Mouse (Mus musculus): ENCODE measurements around the gene Magt1.
"Not testable (repeated sequence)": the region's sequence is repeated elsewhere in the genome, so short reads cannot be mapped to it uniquely, and the experiment has no call there.

Magt1 gene

DNA sequence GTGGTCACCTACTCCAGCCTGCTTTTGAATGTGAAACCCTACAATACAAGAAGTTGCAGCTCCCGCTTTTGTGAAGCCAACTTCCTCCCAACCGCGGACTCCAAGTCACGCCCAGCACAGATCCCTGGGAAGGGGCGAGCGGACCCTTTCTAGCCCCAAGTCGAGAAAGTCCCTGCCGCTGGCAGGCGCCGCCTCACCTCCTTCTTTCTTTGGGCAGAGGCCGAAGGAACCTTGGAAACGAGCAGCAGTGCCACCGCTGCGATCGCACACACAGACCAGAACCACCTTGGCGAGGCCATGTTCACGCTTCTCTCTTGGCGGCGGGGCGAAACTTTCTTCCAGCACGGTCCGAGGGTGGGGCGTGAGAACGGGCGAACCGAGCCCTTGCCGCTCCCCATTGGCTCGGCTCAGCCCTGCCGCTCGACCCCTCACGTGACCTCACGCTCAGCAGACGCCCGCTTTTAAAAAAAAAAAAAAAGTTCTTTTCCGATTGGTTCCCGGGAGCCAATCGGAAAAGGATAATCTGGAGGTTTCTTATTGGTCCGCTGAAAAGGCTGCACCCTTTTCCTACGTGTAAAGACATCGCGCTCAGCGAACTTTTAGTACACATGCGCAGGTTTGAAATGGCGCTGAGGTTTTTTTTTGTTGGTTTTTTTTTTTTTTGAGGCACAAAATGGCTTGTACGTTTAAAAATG is at the start of gene Magt1:
Gene Magt1 (minus strand): TSS at position 442 of the 695 bp plus-strand sequence.
- in situ Hi-C loops (cut with MboI, MseI), result no loop called here

- in situ Hi-C loops (cut with MboI, MseI), result no loop called here
These were observed 36.5 kb upstream of the Magt1 start for GRCm38 (mm10) chrX:106048191-106048590.

DNA sequence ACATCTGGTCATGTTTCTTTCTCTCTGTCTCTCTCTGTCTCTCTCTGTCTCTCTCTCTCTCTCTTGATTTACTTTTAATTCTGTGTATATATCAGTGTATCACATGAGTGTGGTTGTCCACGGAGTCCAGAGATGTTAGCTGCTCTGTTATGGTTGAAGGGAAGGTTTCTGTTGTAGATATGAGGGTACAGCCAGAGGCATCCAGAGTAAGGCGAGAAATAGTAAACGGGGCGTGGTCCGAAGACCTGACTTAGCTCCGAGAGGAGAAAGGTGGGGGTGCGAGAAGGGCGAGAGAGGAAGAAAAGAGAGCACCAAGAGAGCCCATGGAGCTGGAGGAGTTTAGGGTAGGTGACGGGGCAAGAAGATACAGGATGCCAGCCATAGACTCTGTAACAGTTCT is 34.2 kb upstream of the Magt1 start:
- in situ Hi-C loops (cut with MboI, MseI), result no loop called here

DNA sequence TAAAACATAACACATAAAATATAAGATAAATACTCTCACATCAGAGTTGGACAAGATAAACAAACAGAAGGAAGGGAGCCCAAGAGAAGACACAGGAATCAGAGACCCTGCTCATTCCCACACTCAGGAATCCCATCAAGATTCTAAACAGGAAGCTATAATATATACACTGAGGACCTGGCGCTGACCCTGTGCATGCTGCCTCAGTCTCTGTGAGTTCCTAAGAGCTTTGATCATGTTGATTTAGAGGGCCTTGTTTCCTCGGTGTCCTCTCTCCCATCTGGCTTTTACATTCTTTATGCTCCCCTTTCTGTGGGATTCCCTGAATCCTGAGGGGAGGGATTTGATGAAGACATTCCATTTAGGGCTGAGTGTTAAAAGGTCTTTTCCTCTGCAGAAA is 33.7 kb upstream of the Magt1 start:
- in situ Hi-C loops (cut with MboI, MseI), result no loop called here

GRCm38 (mm10) chrX:106043863-106044617 is 32.3 kb upstream of the Magt1 start:
- in situ Hi-C loops (cut with MboI, MseI), result no loop called here

- in situ Hi-C loops (cut with MboI, MseI), result no loop called here
These were observed 25.6 kb upstream of the Magt1 start for GRCm38 (mm10) chrX:106037185-106037752.

DNA sequence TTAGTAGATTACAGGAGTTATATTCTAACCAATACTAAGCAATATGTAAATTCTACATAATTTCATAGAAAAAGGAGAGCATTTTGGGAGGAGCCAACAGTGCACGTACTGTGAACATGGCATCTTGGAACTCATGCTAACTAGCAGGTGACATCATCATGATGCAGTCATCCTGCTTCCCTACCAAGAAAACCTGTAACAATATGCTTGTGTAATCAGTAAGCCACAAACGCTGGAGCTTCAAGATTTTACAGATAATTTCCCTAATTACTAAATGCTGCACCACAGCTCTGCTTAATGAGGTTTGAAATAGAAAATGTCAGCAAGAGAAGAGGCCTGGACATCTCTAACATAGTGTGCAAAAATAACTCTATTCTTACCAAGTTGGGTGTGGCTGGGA is 24.0 kb upstream of the Magt1 start:
- in situ Hi-C loops (cut with MboI, MseI), result no loop called here

DNA sequence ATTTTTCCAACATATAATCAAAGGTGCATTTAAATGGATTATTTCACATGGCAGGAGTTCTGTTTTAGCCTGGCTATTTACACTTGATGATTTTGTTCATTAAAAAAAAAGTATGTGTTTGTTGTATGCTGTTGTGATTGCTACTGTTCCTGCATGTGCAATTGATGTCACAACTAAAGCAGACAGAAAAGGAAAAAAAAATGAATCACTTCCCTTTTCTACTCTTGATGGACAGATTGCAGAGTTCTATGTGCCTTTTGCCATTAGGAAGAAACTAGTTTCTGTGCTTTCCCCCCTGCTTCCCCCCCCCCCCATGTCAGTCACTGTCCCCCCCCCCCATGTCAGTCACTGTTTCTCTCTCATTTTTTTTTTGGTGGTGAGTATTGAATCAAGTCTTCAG is 19.4 kb upstream of the Magt1 start:
- in situ Hi-C loops (cut with MboI, MseI), result no loop called here

GRCm38 (mm10) chrX:106030176-106030575 is 18.5 kb upstream of the Magt1 start:
- in situ Hi-C loops (cut with MboI, MseI), result no loop called here

GRCm38 (mm10) chrX:106027343-106027674 is 15.6 kb upstream of the Magt1 start:
- in situ Hi-C loops (cut with MboI, MseI), result loop anchor here in 1 of 2 experiments (5.0 kb wide), 1 partner anchor 85 kb away; no protein-coding TSS in a partner anchor

DNA sequence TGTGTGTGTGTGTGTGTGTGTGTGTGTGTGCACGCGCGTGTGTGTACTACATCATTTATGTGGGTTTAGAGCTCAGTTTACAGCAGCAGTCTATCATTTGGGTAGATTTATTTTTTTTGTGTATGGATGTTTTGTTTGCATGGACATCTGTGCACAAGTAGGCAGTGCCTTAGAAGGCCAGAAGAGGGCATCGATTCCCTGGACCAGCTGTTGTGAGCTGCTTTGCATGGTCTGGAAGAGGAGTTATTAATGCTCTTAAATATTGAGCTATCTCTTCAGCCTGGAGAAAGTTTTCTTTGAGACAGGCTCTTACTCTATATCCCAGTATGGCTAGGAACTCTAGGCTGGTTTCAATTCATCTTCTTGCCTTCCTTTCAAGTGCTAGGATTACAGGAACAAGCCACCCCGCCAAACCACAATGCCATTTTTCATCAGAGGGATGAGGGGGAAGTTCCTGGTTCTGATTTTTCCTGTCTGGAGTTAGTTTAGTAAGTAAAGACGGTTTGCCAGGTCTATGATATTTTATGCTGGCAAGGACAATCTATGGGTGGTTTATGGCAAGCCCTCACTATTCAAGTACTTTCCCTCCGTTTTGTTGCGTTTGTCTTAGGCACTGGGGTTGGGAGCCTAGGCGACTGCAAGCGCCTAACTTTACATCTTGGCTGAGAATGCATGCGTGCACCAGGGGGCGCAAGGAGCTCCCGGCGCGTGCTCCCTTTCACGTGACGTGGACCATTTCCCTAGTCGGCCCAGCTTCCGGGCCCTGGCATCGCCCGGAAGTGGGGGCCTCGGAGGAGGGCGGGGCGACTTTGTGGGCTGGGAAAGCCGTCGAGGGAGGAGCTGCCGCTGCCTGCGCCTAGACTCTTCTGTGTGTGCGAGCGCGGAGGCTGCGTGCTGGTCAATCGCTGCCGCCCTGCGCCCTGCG is 15.0 kb upstream of the Magt1 start, which contains the start of gene Atp7a:
Gene Atp7a (plus strand): TSS at position 859 of the 925 bp plus-strand sequence.
- in situ Hi-C loops (cut with MboI, MseI), result loop anchor here in 1 of 2 experiments (5.0 kb wide), 1 partner anchor 86 kb away; no protein-coding TSS in a partner anchor

- in situ Hi-C loops (cut with MboI, MseI), result loop anchor here in 1 of 2 experiments (5.0 kb wide), 1 partner anchor 150 kb away; no protein-coding TSS in a partner anchor
These were observed 5.8 kb upstream of the Magt1 start for GRCm38 (mm10) chrX:106017516-106017915.

DNA sequence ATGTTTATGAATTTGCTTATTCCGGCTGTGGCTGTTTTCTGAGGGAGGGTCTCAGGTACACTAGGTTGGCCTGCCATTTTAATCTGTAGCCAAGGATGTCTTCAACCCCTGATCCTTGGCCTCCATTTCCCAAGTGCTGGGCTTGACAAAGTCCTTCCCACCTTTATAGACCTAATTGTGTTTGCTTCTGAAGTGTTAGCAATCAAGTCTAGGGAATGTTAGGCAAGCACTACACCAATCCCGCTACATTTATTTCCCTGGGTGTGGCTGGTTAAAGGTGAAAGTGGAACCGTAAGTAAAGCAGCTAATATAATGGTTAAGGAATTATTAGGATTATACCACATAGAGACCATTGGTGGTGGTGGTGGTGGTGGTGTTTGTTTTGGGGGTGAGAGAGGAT is 5.4 kb upstream of the Magt1 start:
- in situ Hi-C loops (cut with MboI, MseI), result loop anchor here in 1 of 2 experiments (5.0 kb wide), 1 partner anchor 150 kb away; no protein-coding TSS in a partner anchor

DNA sequence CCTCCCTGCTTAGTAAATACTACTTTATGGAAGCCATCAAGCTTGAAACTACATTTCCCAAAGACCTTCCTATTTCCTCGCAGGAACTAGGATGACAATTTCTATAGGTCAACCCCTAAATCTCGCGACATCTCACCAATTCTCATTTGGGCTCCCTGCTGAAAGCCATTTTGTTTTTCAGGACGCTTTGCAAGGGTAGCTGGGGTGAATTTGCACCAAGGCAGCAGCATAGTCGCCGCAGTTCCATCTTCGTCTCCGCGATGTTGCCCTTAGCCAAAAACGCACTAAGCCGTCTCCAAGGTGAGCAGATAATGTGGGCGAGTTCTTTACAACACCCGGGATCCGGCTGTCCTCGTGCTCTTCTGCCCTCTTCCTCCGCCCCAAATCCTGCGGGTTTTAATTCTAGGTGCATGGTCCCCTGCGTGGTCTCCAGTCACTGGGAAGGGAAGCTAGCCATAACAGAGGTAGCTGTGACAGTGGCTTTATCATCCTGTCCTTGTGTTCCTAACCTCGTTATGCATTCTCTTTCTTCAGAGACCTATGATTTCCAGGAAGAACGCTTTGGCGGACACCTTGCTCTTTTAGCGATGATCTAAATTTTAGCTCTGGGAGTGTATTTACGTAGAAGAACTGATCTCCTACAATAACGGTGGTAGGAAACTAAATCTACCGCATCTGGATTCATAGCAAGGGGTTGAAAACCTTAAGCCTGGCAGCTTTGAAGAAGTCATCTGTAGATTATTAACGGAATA is 4.0 kb upstream of the Magt1 start, which contains the start of gene Cox7b:
Gene Cox7b (plus strand): TSS at position 130 of the 752 bp plus-strand sequence.
- in situ Hi-C loops (cut with MboI, MseI), result loop anchor here in 1 of 2 experiments (5.0 kb wide), 1 partner anchor 152 kb away; no protein-coding TSS in a partner anchor

- in situ Hi-C loops (cut with MboI, MseI), result loop anchor here in 1 of 2 experiments (5.0 kb wide), 1 partner anchor 152 kb away; no protein-coding TSS in a partner anchor
These were observed 3.2 kb upstream of the Magt1 start for GRCm38 (mm10) chrX:106014741-106015377.

DNA sequence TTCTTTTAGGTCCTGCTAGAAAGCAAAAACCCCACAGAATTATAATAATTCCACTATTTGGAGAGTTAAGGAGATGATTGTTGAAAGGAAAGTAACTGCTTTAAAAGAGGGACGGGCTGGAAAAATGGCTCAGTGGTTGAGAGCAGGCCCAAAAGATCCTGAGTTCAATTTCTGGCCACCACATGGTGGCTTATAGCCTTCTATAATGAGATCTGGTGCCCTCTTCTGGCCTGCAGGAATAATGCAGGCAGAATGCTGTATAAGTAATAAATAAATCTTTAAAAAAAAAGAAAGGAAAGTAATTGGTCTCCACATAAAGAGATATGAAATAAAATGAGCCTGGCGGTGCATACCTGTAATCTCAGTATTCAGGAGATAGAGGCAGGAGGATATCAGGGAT is 1.5 kb upstream of the Magt1 start:
- in situ Hi-C loops (cut with MboI, MseI), result no loop called here

- in situ Hi-C loops (cut with MboI, MseI), result no loop called here
These were observed 853 bp upstream of the Magt1 start for GRCm38 (mm10) chrX:106012559-106012958.

DNA sequence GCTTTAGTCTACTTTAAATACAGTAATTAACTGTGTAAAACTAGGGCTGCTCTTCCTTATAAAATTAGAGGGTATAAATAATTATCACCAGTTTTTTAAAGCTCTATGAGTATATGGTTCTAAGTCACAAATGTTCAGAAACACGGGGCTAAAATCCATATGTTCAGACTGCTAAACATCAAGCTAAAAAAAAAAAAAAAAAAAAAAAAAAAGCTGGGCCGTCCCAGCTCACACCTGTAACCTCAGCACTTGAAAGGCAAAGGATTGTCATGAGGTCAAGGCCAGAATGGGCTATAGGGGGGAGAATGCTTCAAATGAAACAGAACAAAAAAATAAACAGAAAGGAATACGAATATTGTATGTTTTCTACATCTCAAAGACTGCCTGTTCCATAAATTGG is 944 bp downstream of the Magt1 start:
- in situ Hi-C loops (cut with MboI, MseI), result no loop called here

- in situ Hi-C loops (cut with MboI, MseI), result no loop called here
These were observed 10.1 kb downstream of the Magt1 start for GRCm38 (mm10) chrX:106001605-106002004.

DNA sequence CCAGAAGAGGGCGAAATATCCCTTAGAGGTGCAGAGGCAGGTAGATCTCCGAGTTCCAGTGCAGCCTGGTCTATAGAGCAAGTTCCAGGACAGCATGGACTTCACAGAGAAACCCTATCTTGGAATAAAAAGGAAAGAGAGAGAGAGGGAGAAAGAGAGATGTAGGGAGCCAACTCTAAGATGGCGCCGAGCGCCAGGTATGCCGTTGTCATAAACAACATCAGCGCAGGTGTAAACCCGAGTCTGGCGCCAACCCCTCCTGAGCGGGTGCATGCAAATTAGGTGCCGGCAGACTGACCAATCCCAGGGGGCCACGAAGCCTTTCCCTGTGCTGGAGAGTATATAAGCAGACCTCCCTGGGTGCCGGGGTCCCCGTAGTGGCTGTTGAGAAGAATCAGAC is 54.6 kb downstream of the Magt1 start:
- in situ Hi-C loops (cut with MboI, MseI), result not testable (repeated sequence)

Data from T-helper 17 cell (primary cell).